Mouse (Mus musculus): ENCODE data around the gene Pogk. TPM values are rescaled to one million over a fixed set of nuclear protein-coding genes. Genes with fewer than 3 reads are reported as not detected.

The Pogk gene
- polyA plus RNA-seq, 1 experiment from 2014 or later: 24.6 TPM

DNA sequence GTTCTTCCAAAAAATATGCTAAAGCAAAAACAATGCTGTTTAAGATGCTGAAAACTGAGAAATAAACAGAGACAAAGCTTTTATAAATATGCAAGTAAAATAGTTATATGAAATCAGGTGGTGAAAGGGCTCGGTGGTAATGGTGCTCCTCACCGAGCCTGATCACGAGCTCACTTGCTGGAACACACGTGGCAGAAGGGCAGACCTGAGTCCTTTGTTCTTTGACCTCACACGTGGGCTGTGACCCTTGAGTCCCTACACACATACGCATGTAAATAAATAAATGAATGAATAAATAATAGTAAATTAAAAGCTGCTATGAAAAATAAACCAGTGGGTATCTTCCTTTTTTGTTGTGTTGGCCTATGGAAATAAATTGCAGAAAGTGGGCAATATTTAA, 32.5 kb downstream of the Pogk start:
- Histone ChIP-seq H3K36me3 (peaks cover 2% of the 10 kb centered on the region; the same call in 1 of the 2 replicates), H3K27me3 (no peaks in the 10 kb centered on the region), H3K9ac (no peak overlapping the region), H3K4me3 (no peak overlapping the region), H3K9me3 (0 out of 2 replicates have a peak, but pooled peaks cover 5% of the 10 kb centered on the region), H3K4me1 (peaks cover 23% of the 10 kb centered on the region), H3K4me2 (replicated peaks) (no peak overlapping the region), H3K27ac (no peak overlapping the region)
- 56% methylated on average over 6 of the region's 6 CpGs for WGBS
- ATAC-seq (ENCODE audit: low FRiP score, low read depth): no peak

DNA sequence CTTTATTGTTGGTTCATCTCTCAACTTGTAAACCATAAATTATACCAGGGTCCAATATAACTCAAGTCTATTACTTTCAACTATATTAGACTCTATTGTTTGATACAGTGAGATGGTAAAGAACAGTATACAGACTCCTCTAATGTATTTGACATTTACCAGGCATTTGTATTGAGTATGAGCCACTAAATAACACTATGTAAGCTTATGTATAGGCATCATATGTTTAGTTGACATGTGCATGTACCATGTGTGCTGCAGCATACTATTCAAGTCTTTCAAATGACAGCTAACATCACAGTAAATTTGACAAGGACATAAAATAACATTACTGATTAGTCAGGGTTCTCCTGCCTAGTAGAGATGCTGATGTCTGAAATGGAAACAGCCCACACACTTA, 46.5 kb downstream of the Pogk start:
- H3K4me3 ChIP-seq: no peak overlapping the region
- no peaks in the 10 kb centered on the region for H3K27me3 ChIP-seq
- no peak for ATAC-seq (ENCODE audit: low FRiP score, low read depth)
- no peak overlapping the region for H3K9ac ChIP-seq
- no peaks in the 10 kb centered on the region for H3K9me3 ChIP-seq
- no peak overlapping the region for H3K4me2 ChIP-seq (replicated peaks)
- no peaks in the 10 kb centered on the region for H3K36me3 ChIP-seq
- H3K27ac ChIP-seq: no peak overlapping the region
- no peaks in the 10 kb centered on the region for H3K4me1 ChIP-seq

DNA sequence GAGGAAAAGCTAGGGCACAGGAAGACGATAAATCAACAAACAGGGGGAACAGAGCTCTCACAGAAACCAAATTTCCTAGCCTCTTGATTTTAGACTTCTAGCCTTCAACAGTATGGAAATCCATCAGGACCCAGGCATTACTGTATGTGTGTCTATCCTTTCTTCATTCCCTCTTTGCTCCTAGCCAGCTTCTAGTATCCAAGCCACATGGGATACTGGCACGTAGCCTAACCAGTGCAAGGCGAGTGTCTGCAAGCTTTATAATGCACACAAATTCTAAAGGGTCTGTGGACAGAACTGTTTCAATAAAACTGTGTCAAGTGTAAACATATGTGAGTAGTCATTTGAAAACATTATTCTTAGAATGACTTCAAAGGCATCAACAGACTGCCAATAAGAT, 47.0 kb downstream of the Pogk start:
- Histone ChIP-seq H3K27me3 (no peaks in the 10 kb centered on the region), H3K36me3 (no peaks in the 10 kb centered on the region), H3K4me3 (no peak overlapping the region), H3K27ac (no peak overlapping the region), H3K4me2 (replicated peaks) (no peak overlapping the region), H3K9ac (no peak overlapping the region), H3K4me1 (no peaks in the 10 kb centered on the region), H3K9me3 (no peaks in the 10 kb centered on the region)
- ATAC-seq (ENCODE audit: low FRiP score, low read depth): no peak
- WGBS: 64% methylated on average over 3 of the region's 3 CpGs

DNA sequence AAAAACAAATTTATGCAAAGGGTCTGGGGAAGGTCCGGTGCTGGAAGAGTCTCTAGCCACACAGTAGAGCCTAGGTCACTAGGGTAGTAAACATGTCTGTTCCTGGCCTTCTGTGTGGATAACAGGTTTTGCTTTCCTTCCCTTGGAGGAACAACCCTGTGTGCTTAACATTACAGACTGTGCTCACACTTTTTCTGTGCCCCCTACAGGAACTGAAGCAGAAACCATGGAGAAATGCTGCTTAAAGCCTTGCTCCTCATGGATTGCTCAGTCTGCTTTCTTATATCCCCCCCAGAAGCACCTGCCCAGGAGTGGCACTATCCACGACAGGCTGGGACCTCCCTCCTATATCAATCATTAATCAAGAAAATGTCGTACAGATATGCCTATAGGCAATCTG, 47.8 kb downstream of the Pogk start:
- Histone ChIP-seq H3K9me3 (no peaks in the 10 kb centered on the region), H3K27me3 (no peaks in the 10 kb centered on the region), H3K27ac (no peak overlapping the region), H3K4me2 (replicated peaks) (no peak overlapping the region), H3K4me3 (no peak overlapping the region), H3K9ac (no peak overlapping the region), H3K36me3 (no peaks in the 10 kb centered on the region), H3K4me1 (no peaks in the 10 kb centered on the region)
- 71% methylated on average over 3 of the region's 3 CpGs for WGBS
- ATAC-seq (ENCODE audit: low FRiP score, low read depth): no peak

DNA sequence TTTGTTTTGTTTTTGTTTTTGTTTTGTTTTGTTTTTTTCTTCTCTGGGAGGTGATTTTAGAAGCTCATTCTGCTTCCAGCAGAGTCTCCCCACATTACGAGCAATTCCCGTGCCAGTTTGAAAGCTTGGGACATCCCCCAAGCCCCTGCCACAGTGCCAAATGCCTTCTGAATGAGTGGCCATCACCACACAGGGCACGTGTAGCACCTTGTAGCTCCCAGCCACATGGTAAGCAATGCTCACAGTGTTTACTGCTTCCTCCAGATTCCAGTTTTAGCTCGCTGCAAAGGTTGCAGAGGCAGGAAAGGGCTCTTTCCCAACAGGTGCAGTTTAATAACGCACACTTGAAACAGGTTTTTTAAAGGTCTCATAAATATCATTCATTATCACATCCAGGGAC, 48.8 kb downstream of the Pogk start:
- Histone ChIP-seq H3K9ac (no peak overlapping the region), H3K4me1 (no peaks in the 10 kb centered on the region), H3K36me3 (no peaks in the 10 kb centered on the region), H3K4me3 (no peak overlapping the region), H3K27ac (no peak overlapping the region), H3K27me3 (no peaks in the 10 kb centered on the region), H3K9me3 (no peaks in the 10 kb centered on the region), H3K4me2 (replicated peaks) (no peak overlapping the region)
- ATAC-seq (ENCODE audit: low FRiP score, low read depth): no peak
- WGBS: 51% methylated on average over 5 of the region's 5 CpGs

DNA sequence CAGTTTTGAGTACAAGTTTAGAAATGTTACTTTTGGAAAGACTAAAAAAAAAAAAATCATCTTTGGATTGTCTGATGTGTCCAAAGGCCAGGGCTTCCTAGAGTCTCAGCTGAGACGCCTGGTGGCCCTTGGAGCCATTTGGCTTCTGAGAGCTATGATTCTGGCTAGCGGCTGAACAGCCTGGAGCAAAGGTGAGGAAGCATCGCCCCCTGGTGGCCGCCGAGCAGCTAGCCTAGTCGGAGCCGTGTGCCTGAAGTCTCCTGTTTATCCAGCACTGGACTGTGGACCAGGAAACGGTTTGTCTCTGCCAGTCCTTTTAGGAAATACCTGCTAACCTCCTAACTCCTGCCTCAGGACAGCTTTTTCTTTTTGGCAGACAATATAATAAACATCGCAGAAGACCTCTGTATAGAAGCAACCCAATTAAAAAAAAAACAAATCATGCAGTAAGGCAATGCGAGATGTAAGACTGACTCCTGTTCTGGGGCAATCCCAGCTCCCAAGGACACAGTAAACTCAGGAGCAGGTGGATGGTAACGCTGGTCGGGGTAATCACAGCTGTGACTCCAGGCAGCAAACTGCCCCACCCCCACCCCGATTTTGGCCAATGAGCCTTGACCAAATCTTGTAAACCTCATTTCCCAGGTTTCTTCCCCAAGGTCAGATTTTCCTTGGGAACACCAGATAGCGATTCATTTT, 49.4 kb downstream of the Pogk start:
- Histone ChIP-seq H3K36me3 (no peaks in the 10 kb centered on the region), H3K9me3 (no peaks in the 10 kb centered on the region), H3K27ac (no peak overlapping the region), H3K4me1 (no peaks in the 10 kb centered on the region), H3K27me3 (no peaks in the 10 kb centered on the region), H3K4me2 (replicated peaks) (no peak overlapping the region), H3K4me3 (no peak overlapping the region), H3K9ac (no peak overlapping the region)
- peak; percentile 80; the same call in 1 of the 2 replicates for ATAC-seq (ENCODE audit: low FRiP score, low read depth)
- WGBS: 20% methylated on average over 14 of the region's 14 CpGs

DNA sequence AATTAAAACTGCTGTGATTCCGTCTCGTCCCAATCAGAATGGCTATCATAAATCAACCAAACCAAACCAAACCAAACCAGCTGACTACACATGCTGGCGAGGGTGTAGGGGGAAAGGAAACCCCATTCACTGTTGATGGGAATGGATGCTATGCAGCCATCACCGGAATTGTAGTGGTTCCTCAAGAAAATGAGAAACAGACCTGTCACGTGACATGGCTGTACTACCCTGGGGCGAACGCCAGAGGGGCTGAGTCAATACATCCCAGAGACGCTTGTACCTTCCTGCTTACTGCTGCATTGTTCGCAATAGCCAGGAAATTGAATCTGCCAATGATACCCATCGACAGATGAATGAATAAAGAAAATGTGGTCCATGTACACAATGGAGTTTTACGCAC, 59.9 kb downstream of the Pogk start:
- 28% methylated on average over 11 of the region's 11 CpGs for WGBS
- no peak overlapping the region for H3K27ac ChIP-seq

DNA sequence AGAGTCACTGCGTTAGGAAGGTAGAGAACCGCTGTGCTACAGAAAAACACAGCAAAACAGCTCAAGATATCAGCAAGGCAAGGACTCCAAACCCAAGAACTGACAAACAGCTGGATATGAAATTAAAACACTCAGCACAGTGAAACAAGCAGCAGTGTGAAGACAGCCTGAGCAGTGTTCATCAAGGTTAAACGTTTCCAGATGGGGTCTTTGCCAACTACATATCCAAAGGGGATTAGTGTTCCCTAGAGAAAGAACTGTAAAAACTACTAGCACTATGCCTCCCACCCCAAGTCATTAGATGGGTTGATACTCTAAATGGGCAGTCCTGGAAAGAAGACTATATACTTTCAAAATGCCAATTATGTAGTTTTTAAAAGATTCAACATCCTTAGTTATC, 60.3 kb downstream of the Pogk start:
- 0 out of 2 replicates have a peak overlapping the region, but pooled peaks have one; percentile 23 for H3K4me2 ChIP-seq (replicated peaks)
- H3K27me3 ChIP-seq: no peaks in the 10 kb centered on the region
- no peaks in the 10 kb centered on the region for H3K9me3 ChIP-seq
- no peak overlapping the region for H3K27ac ChIP-seq
- H3K9ac ChIP-seq: no peak overlapping the region
- ATAC-seq (ENCODE audit: low FRiP score, low read depth): peak; percentile 64; the same call in 1 of the 2 replicates
- no peaks in the 10 kb centered on the region for H3K36me3 ChIP-seq
- no peak overlapping the region for H3K4me3 ChIP-seq
- WGBS: 30% methylated on average over 3 of the region's 3 CpGs
- peaks cover 12% of the 10 kb centered on the region for H3K4me1 ChIP-seq

More for the DNA sequence above, 59.9 kb downstream of the Pogk start:
- Histone ChIP-seq H3K9me3 (no peaks in the 10 kb centered on the region), H3K4me2 (replicated peaks) (0 out of 2 replicates have a peak overlapping the region, but pooled peaks have one; percentile 23), H3K27me3 (no peaks in the 10 kb centered on the region), H3K9ac (no peak overlapping the region), H3K4me3 (no peak overlapping the region), H3K36me3 (no peaks in the 10 kb centered on the region), H3K4me1 (peaks cover 9% of the 10 kb centered on the region)
- ATAC-seq (ENCODE audit: low FRiP score, low read depth): peak; percentile 71; the same call in 1 of the 2 replicates

DNA sequence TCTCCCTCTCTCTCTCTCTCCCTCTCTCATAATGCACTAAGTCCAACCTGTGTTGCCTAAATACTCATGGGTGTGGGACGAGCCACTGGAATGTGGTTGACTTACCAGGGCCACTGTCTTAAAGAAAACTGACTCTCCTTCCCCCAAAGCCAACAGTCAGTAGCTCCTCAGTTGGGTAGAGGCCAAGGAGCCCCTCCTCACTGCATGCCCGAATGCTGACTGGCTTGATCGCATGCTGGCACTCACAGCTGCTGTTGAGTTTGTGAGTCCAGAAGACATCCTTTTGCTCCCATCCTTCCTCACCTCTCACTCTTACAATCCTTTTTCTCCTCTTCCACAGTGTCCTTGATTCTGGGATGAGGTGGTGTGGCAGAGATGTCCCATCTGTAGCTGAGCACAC, 62.8 kb downstream of the Pogk start:
- H3K4me2 ChIP-seq (replicated peaks): no peak overlapping the region
- H3K9ac ChIP-seq: no peak overlapping the region
- H3K4me1 ChIP-seq: peaks cover 14% of the 10 kb centered on the region
- no peak overlapping the region for H3K4me3 ChIP-seq
- 85% methylated on average over 3 of the region's 3 CpGs for WGBS
- H3K9me3 ChIP-seq: no peaks in the 10 kb centered on the region
- no peak for ATAC-seq (ENCODE audit: low FRiP score, low read depth)
- H3K27me3 ChIP-seq: no peaks in the 10 kb centered on the region
- H3K36me3 ChIP-seq: no peaks in the 10 kb centered on the region
- H3K27ac ChIP-seq: no peak overlapping the region

DNA sequence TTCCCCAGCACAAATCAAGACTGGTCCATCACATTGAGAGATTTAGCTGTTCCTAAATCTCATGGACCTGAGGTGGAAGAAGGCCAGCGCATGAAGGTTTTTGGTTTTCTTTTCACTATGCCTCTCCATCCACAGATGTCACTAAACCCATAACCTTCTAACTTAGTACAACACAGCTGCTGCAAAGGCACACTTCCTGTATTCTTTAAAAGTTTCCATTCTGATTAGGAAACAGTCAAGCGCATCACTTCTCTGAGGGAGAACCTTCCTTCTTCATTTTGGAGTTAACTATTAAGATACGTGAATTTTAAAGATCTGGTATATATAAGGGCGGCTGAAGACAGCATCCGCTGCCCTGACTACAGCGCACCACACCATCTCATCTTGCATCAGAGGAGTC, 64.1 kb downstream of the Pogk start:
- Histone ChIP-seq H3K9ac (no peak overlapping the region), H3K4me1 (peaks cover 14% of the 10 kb centered on the region), H3K4me3 (no peak overlapping the region), H3K27me3 (no peaks in the 10 kb centered on the region), H3K4me2 (replicated peaks) (no peak overlapping the region), H3K27ac (no peak overlapping the region), H3K9me3 (no peaks in the 10 kb centered on the region), H3K36me3 (no peaks in the 10 kb centered on the region)
- no peak for ATAC-seq (ENCODE audit: low FRiP score, low read depth)
- WGBS: 94% methylated on average over 6 of the region's 6 CpGs

DNA sequence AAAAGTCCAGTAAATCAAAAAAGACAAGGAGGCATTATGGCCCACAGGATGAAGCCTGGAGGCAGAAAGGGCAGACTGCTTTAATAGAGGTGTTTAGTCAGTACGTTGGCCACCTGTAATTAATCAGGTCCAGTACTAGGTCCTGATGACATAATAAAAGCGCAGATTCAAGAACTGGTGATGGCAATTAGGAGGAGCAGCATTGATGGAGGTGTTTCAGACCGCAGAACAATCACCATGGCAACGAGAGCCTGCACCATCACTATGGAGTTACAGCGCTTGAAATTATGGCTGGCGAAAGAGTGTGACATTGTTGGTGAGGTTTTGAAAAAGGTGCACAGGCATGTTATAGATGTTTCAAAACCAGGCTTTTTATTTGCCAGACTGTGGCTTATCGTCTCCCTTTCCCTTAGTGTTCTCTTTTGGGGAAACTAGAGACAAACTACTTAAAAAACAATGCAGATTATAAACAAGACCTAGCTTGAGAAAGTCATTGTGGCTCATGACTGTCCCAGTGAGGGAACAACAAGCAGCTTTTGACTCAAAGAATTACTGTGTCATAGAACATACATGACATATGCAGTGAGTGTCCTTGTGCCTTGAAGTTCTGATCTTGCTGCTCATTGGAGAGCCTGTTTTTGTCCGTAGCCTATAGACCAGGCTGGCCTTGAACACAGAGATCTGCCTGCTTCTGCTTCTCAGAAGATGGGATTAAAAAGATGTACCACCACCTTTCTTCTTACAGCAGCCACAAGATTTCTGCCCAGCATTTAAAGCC, 65.2 kb downstream of the Pogk start:
- Histone ChIP-seq H3K9ac (no peak overlapping the region), H3K4me2 (replicated peaks) (no peak overlapping the region), H3K4me3 (no peak overlapping the region), H3K27ac (no peak overlapping the region), H3K36me3 (no peaks in the 10 kb centered on the region), H3K9me3 (no peaks in the 10 kb centered on the region), H3K4me1 (peaks cover 10% of the 10 kb centered on the region), H3K27me3 (no peaks in the 10 kb centered on the region)
- 36% methylated on average over 8 of the region's 8 CpGs for WGBS
- no peak for ATAC-seq (ENCODE audit: low FRiP score, low read depth)

DNA sequence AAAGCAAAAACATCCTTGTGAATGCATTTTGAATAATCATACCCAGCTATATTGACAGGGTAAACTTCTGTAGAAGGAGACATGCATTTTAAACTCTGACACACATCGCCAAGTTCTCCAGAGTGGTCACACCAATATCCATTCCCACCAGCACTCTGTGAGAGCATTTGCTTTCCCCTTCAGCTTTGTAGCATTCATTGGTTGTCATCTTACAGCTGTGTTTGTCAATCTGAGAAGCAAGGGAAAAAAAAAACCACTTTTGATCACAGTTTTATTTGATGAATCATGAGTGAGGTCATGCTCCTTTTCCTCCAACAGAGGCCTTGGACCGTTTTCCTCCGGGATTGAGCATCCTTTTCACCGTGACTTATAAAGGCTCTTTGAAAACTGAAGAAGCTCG, 66.1 kb downstream of the Pogk start:
- no peak for ATAC-seq (ENCODE audit: low FRiP score, low read depth)
- WGBS: 63% methylated on average over 5 of the region's 5 CpGs

More for the DNA sequence above, 66.1 kb downstream of the Pogk start:
- Histone ChIP-seq H3K27me3 (no peaks in the 10 kb centered on the region), H3K4me2 (replicated peaks) (no peak overlapping the region), H3K27ac (no peak overlapping the region), H3K9ac (no peak overlapping the region), H3K36me3 (no peaks in the 10 kb centered on the region), H3K4me1 (0 out of 2 replicates have a peak, but pooled peaks cover 5% of the 10 kb centered on the region), H3K9me3 (no peaks in the 10 kb centered on the region), H3K4me3 (no peak overlapping the region)
